Mouse (Mus musculus): ENCODE results near the gene Ctcf.

The Ctcf gene

GRCm38 (mm10) chr8:105712286-105712685 lies 75.9 kb downstream of the Ctcf start:
- in situ Hi-C loops (cut with MboI; ENCODE audit: low pct_unique_long_range_greater_than_20kb in 1 of 2, low sequenced_read_pairs in 2 of 2, unreplicated experiment in 1 of 2), result loop anchor here in 1 of 2 experiments (5.0 to 10.0 kb wide), 3 partner anchors 70 to 303 kb away; partner anchors contain the start of gene Ddx28

GRCm38 (mm10) chr8:105714139-105714538 lies 77.8 kb downstream of the Ctcf start:
- in situ Hi-C loops (cut with MboI; ENCODE audit: low pct_unique_long_range_greater_than_20kb in 1 of 2, low sequenced_read_pairs in 2 of 2, unreplicated experiment in 1 of 2), result loop anchor here in 1 of 2 experiments (5.0 to 10.0 kb wide), 3 partner anchors 68 to 301 kb away; partner anchors contain the start of gene Ddx28

GRCm38 (mm10) chr8:105715042-105715441 lies 78.7 kb downstream of the Ctcf start:
- in situ Hi-C loops (cut with MboI; ENCODE audit: low pct_unique_long_range_greater_than_20kb in 1 of 2, low sequenced_read_pairs in 2 of 2, unreplicated experiment in 1 of 2), result loop anchor here in 1 of 2 experiments (10.0 kb wide), 2 partner anchors 210 to 300 kb away; partner anchors contain the start of gene Ddx28

- in situ Hi-C loops (cut with MboI; ENCODE audit: low pct_unique_long_range_greater_than_20kb in 1 of 2, low sequenced_read_pairs in 2 of 2, unreplicated experiment in 1 of 2), result loop anchor here in 1 of 2 experiments (10.0 kb wide), 2 partner anchors 208 to 298 kb away; partner anchors contain the start of gene Ddx28
Observed at GRCm38 (mm10) chr8:105716302-105716945, 80.1 kb downstream of the Ctcf start.

GRCm38 (mm10) chr8:105719637-105720036 lies 83.3 kb downstream of the Ctcf start:
- in situ Hi-C loops (cut with MboI; ENCODE audit: low pct_unique_long_range_greater_than_20kb in 1 of 2, low sequenced_read_pairs in 2 of 2, unreplicated experiment in 1 of 2), result loop anchor here in 1 of 2 experiments (10.0 kb wide), 2 partner anchors 205 to 295 kb away; partner anchors contain the start of gene Ddx28

- in situ Hi-C loops (cut with MboI; ENCODE audit: low pct_unique_long_range_greater_than_20kb in 1 of 2, low sequenced_read_pairs in 2 of 2, unreplicated experiment in 1 of 2), result no loop called here
Observed at GRCm38 (mm10) chr8:105722861-105723260, 86.5 kb downstream of the Ctcf start.

- in situ Hi-C loops (cut with MboI; ENCODE audit: low pct_unique_long_range_greater_than_20kb in 1 of 2, low sequenced_read_pairs in 2 of 2, unreplicated experiment in 1 of 2), result no loop called here
Observed at GRCm38 (mm10) chr8:105725726-105726125, 89.4 kb downstream of the Ctcf start.

- in situ Hi-C loops (cut with MboI; ENCODE audit: low pct_unique_long_range_greater_than_20kb in 1 of 2, low sequenced_read_pairs in 2 of 2, unreplicated experiment in 1 of 2), result no loop called here
Observed at GRCm38 (mm10) chr8:105727397-105728124, 91.2 kb downstream of the Ctcf start.

GRCm38 (mm10) chr8:105732186-105732585 lies 95.8 kb downstream of the Ctcf start:
- in situ Hi-C loops (cut with MboI; ENCODE audit: low pct_unique_long_range_greater_than_20kb in 1 of 2, low sequenced_read_pairs in 2 of 2, unreplicated experiment in 1 of 2), result no loop called here

All from mouse embryonic stem cell (cell line).